Mouse (Mus musculus) hindbrain, embryonic 13.5 days (tissue): ENCODE results near the gene Fbln1. TPM values are rescaled to one million over a fixed set of nuclear protein-coding genes. Genes with fewer than 3 reads are reported as not detected.
"Not testable (repeated sequence)": the region's sequence is repeated elsewhere in the genome, so short reads cannot be mapped to it uniquely, and the experiment has no call there.

ENCODE experiments used
- ATAC-seq: fragments of 200-750 bp; cut with Nextera tagmentation; 2 replicates; pipeline ENCODE4 v1.8.0; 2017; ENCODE audit warnings: moderate TSS enrichment; ENCODE audit not compliant: low FRiP score
- H3K27ac ChIP-seq: fragments of 300-500 bp; sonication (generic); 2 replicates; pipeline ENCODE4 v1.5.1; 2015; ENCODE audit warnings: inconsistent platforms, mild to moderate bottlenecking, moderate library complexity
- H3K27me3 ChIP-seq: fragments of 300-500 bp; sonication (generic); 2 replicates; pipeline ENCODE4 v1.6.1; 2015; ENCODE audit warnings: mild to moderate bottlenecking, inconsistent platforms
- H3K36me3 ChIP-seq: fragments of 300-500 bp; sonication (generic); 2 replicates; pipeline ENCODE4 v1.6.1; 2015; ENCODE audit warnings: mild to moderate bottlenecking, inconsistent platforms
- H3K4me1 ChIP-seq: fragments of 300-500 bp; sonication (generic); replicated peaks from 2 replicates; pipeline ENCODE4 v1.6.1; 2015; ENCODE audit warnings: inconsistent platforms
- H3K4me2 ChIP-seq: fragments of 300-500 bp; sonication (generic); 2 replicates; pipeline ENCODE4 v1.6.1; 2015; ENCODE audit warnings: inconsistent platforms, mild to moderate bottlenecking, moderate library complexity
- H3K4me3 ChIP-seq: fragments of 300-500 bp; sonication (generic); 2 replicates; pipeline ENCODE4 v1.5.1; 2015; ENCODE audit warnings: mild to moderate bottlenecking, inconsistent platforms
- H3K9ac ChIP-seq: fragments of 300-500 bp; sonication (generic); 2 replicates; pipeline ENCODE4 v1.6.1; 2015; ENCODE audit warnings: mild to moderate bottlenecking, inconsistent platforms
- H3K9me3 ChIP-seq: fragments of 300-500 bp; sonication (generic); 2 replicates; pipeline ENCODE4 v1.6.1; 2016; ENCODE audit warnings: inconsistent platforms
- WGBS: fragments of 180-500 bp; shearing (Covaris S2); methylation state at CpG from one replicate; pipeline ENCODE4 v1.1.7; 2015; 5-methylcytosine and 5-hydroxymethylcytosine counted together
- polyA plus RNA-seq: library from polyadenylated mRNA; unstranded; fragments of >200 nt; fragmentation: Nextera tagmentation; extraction: Ambion mirVana; gene quantifications from 2 replicates; pipeline ENCODE4 v1.2.1, GENCODE M21; 2015

The Fbln1 gene
- polyA plus RNA-seq, 1 experiment from 2014 or later: 60.7 TPM

GRCm38 (mm10) chr15:85311058-85311657 lies 105.4 kb downstream of the Fbln1 start:
- ATAC-seq: no peak
- H3K27me3 ChIP-seq: no peaks in the 10 kb centered on the region
- peaks cover 22% of the 10 kb centered on the region for H3K4me1 ChIP-seq
- WGBS: 51% methylated on average over 10 of the region's 10 CpGs
- no peak overlapping the region for H3K9ac ChIP-seq
- 0 out of 2 replicates have a peak, but pooled peaks cover 3% of the 10 kb centered on the region for H3K9me3 ChIP-seq
- no peaks in the 10 kb centered on the region for H3K36me3 ChIP-seq
- H3K4me2 ChIP-seq: no peak overlapping the region
- H3K27ac ChIP-seq: no peak overlapping the region
- no peak overlapping the region for H3K4me3 ChIP-seq

GRCm38 (mm10) chr15:85315378-85316025 lies 109.8 kb downstream of the Fbln1 start:
- H3K9me3 ChIP-seq: no peaks in the 10 kb centered on the region
- WGBS: 37% methylated on average over 12 of the region's 13 CpGs

GRCm38 (mm10) chr15:85316342-85317140 lies 110.8 kb downstream of the Fbln1 start:
- Histone ChIP-seq H3K36me3 (no peaks in the 10 kb centered on the region), H3K27ac (no peak overlapping the region), H3K4me1 (peaks cover 22% of the 10 kb centered on the region), H3K9ac (0 out of 2 replicates have a peak overlapping the region, but pooled peaks have one; percentile 2), H3K9me3 (no peaks in the 10 kb centered on the region), H3K4me3 (no peak overlapping the region), H3K27me3 (no peaks in the 10 kb centered on the region), H3K4me2 (no peak overlapping the region)
- no peak for ATAC-seq
- 44% methylated on average over 14 of the region's 14 CpGs for WGBS

More at GRCm38 (mm10) chr15:85315378-85316025, 109.8 kb downstream of the Fbln1 start:
- no peak overlapping the region for H3K27ac ChIP-seq
- no peaks in the 10 kb centered on the region for H3K36me3 ChIP-seq
- 0 out of 2 replicates have a peak, but pooled peaks have one; percentile 52 for ATAC-seq
- H3K4me3 ChIP-seq: no peak overlapping the region
- no peak overlapping the region for H3K9ac ChIP-seq
- H3K4me1 ChIP-seq: peaks cover 30% of the 10 kb centered on the region
- no peak overlapping the region for H3K4me2 ChIP-seq
- no peaks in the 10 kb centered on the region for H3K27me3 ChIP-seq

GRCm38 (mm10) chr15:85319924-85320668 lies 114.3 kb downstream of the Fbln1 start:
- Histone ChIP-seq H3K4me2 (no peak overlapping the region), H3K27ac (no peak overlapping the region), H3K9me3 (no peaks in the 10 kb centered on the region), H3K4me1 (peaks cover 14% of the 10 kb centered on the region), H3K9ac (no peak overlapping the region), H3K4me3 (no peak overlapping the region), H3K27me3 (no peaks in the 10 kb centered on the region), H3K36me3 (no peaks in the 10 kb centered on the region)
- no peak for ATAC-seq
- 78% methylated on average over 11 of the region's 11 CpGs for WGBS

GRCm38 (mm10) chr15:85323214-85323613 lies 117.5 kb downstream of the Fbln1 start:
- 94% methylated on average over 4 of the region's 4 CpGs for WGBS
- no peaks in the 10 kb centered on the region for H3K9me3 ChIP-seq
- no peak overlapping the region for H3K27ac ChIP-seq
- no peaks in the 10 kb centered on the region for H3K27me3 ChIP-seq
- H3K4me3 ChIP-seq: no peak overlapping the region
- H3K4me1 ChIP-seq: no peaks in the 10 kb centered on the region
- H3K4me2 ChIP-seq: no peak overlapping the region
- H3K9ac ChIP-seq: no peak overlapping the region
- no peaks in the 10 kb centered on the region for H3K36me3 ChIP-seq
- no peak for ATAC-seq

GRCm38 (mm10) chr15:85324426-85324825 lies 118.7 kb downstream of the Fbln1 start:
- Histone ChIP-seq H3K9ac (no peak overlapping the region), H3K4me2 (no peak overlapping the region), H3K36me3 (no peaks in the 10 kb centered on the region), H3K4me3 (no peak overlapping the region), H3K9me3 (no peaks in the 10 kb centered on the region), H3K4me1 (no peaks in the 10 kb centered on the region), H3K27me3 (no peaks in the 10 kb centered on the region), H3K27ac (no peak overlapping the region)
- WGBS: 97% methylated on average over 1 of the region's 1 CpGs
- no peak for ATAC-seq

GRCm38 (mm10) chr15:85327808-85328207 lies 122.1 kb downstream of the Fbln1 start:
- Histone ChIP-seq H3K9ac (no peak overlapping the region), H3K9me3 (no peaks in the 10 kb centered on the region), H3K36me3 (no peaks in the 10 kb centered on the region), H3K4me3 (no peak overlapping the region), H3K27me3 (no peaks in the 10 kb centered on the region), H3K4me2 (no peak overlapping the region), H3K4me1 (no peaks in the 10 kb centered on the region), H3K27ac (no peak overlapping the region)
- no peak for ATAC-seq
- 68% methylated on average over 11 of the region's 11 CpGs for WGBS

GRCm38 (mm10) chr15:85328455-85328854 lies 122.7 kb downstream of the Fbln1 start:
- not testable (repeated sequence) for H3K4me2 ChIP-seq, H3K27me3 ChIP-seq, H3K36me3 ChIP-seq, H3K9me3 ChIP-seq, H3K9ac ChIP-seq, H3K4me1 ChIP-seq, ATAC-seq, H3K27ac ChIP-seq, H3K4me3 ChIP-seq
- 78% methylated on average over 2 of the region's 2 CpGs for WGBS

GRCm38 (mm10) chr15:85329096-85329495 lies 123.3 kb downstream of the Fbln1 start:
- Histone ChIP-seq H3K4me2 (no peak overlapping the region), H3K9me3 (no peaks in the 10 kb centered on the region), H3K36me3 (no peaks in the 10 kb centered on the region), H3K9ac (no peak overlapping the region), H3K4me1 (no peaks in the 10 kb centered on the region), H3K27me3 (no peaks in the 10 kb centered on the region), H3K4me3 (no peak overlapping the region), H3K27ac (no peak overlapping the region)
- 92% methylated on average over 5 of the region's 5 CpGs for WGBS
- no peak for ATAC-seq

GRCm38 (mm10) chr15:85330024-85330423 lies 124.3 kb downstream of the Fbln1 start:
- Histone ChIP-seq H3K9me3 (no peaks in the 10 kb centered on the region), H3K27me3 (no peaks in the 10 kb centered on the region)
- WGBS: 91% methylated on average over 6 of the region's 6 CpGs

GRCm38 (mm10) chr15:85333511-85333910 lies 127.8 kb downstream of the Fbln1 start:
- H3K4me2 ChIP-seq, H3K4me3 ChIP-seq, H3K27ac ChIP-seq, H3K9ac ChIP-seq, H3K36me3 ChIP-seq, H3K27me3 ChIP-seq, ATAC-seq, H3K9me3 ChIP-seq: not testable (repeated sequence)
- H3K4me1 ChIP-seq: peaks cover 22% of the 10 kb centered on the region
- WGBS: 89% methylated on average over 6 of the region's 6 CpGs

More at GRCm38 (mm10) chr15:85330024-85330423, 124.3 kb downstream of the Fbln1 start:
- H3K27ac ChIP-seq: no peak overlapping the region
- no peak overlapping the region for H3K4me3 ChIP-seq
- H3K36me3 ChIP-seq: no peaks in the 10 kb centered on the region
- no peaks in the 10 kb centered on the region for H3K4me1 ChIP-seq
- no peak overlapping the region for H3K9ac ChIP-seq
- H3K4me2 ChIP-seq: no peak overlapping the region
- ATAC-seq: no peak

GRCm38 (mm10) chr15:85334234-85334633 lies 128.5 kb downstream of the Fbln1 start:
- H3K36me3 ChIP-seq: no peaks in the 10 kb centered on the region
- peaks cover 29% of the 10 kb centered on the region for H3K4me1 ChIP-seq
- no peak overlapping the region for H3K27ac ChIP-seq
- no peak for ATAC-seq
- H3K27me3 ChIP-seq: no peaks in the 10 kb centered on the region
- H3K9ac ChIP-seq: no peak overlapping the region
- no peak overlapping the region for H3K4me3 ChIP-seq
- no peaks in the 10 kb centered on the region for H3K9me3 ChIP-seq
- no peak overlapping the region for H3K4me2 ChIP-seq
- WGBS: 72% methylated on average over 3 of the region's 3 CpGs
